Mouse (Mus musculus): Measurements from ENCODE around the gene Tspan4.
A peak's percentile ranks its signal among the peaks of the same experiment; 100 is the strongest.

Gene Tspan4

DNA sequence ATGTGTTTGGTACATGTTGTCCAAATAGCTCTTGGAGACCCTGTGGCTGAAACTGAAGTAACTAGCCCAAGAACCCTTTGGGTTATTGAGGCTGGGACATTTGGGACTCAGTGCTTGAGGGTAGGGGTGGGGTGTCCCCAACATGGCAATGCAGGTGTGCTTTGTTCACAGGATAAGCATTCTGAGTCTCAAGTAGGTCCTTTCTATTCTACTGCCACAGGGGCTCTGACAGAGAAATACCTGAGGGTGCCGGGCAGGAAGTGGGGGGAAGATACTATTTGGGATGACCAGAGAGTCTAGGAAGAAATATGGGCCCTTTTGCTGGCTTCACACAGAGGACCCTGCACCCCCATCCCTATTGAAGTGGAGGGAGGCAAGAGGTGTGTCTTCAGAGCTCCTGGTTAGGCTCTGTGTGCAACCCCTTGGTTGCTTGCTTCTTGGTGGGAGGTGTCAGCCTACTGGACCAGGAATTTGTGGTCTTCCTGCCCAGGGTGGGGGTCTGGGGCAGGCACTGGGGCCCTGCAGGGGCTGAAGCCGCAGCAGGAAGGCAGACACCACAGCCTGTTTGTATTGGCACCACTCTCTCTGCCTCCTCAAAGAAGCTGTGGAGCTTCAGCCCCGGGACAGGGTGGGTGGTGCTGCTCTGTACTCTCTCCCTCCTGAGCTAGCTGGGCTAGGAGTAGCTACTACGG lies 2.7 kb downstream of the Tspan4 start:
- DNase-seq (ENCODE audit: low read depth): no peak

GRCm38 (mm10) chr7:141478270-141478748 lies 3.3 kb downstream of the Tspan4 start:
- DNase-seq (ENCODE audit: low read depth): no peak

DNA sequence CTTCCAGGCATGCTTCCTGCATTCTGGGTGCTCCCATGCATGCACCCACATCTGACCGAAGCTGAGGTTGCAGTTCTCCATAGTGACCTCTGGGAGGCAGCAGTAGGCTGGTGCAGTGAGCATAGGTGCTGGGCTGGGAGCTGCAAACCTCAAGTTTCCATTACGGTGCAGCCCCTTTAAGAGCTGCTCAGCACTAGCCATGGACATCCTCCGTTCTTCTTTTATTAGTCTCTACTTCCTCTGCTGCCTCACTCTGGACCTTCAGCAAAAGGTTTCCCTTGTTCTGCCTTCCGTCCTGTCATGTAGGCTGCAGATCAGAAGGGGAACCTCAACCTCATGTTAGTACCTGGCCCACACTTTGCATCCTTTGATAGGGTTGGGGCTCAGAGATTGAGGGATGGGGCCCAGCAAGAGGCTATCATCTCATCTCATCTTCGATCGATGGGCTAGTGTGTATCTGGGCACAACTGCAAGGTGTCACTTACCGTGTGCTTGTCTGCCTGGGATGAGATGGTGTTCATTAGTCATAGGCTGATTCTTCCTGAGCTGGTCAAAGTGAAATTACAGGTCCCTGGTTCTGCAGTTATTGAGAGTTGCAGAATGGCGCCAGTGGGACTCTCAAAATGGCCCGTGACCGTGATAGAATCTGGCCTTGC lies 5.9 kb downstream of the Tspan4 start:
- peak; percentile 92 for DNase-seq (ENCODE audit: low read depth)

DNA sequence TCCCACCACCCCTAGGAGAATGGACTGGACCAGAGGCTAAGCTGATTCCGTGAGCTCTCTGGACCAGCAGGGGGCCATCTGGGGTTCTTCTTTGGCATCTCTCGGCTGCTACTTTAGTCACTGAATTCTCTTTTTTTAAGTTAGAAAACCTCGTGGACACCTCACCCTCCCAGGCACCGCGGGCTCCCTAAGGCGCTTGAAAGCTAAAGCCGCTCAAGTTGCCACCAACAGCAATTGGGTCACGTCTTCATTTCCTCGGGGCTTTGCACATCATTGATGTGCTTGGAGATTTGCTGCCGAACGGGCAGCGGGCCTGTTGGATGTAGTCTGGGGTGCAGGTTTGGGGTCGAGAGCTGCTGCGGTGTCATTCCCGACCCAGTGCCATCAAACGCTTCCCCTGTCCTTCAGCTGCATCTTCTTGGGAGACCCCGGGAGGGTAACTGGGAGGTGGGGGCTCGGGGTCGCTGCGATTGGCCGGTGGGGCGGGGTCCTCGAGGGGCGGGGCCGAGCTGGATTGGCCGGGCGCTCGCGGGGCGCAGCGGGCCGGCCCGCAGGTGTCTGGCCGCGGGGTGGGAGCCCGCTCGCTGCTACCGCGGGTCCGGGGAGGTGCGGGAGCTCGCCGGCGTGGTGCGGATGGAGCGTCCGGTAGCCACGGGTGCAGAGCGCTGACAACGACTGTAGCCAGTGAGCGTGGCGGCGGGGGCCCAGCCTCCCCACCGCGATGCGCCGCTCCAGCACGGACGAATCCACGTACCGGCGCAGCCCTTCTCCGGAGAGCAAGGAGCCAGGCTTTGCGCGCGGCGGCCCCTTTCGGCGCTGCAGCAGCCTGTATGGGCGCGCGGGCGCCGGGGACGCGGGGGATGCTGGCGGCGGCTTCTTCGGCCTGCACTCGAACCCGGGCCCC lies 6.7 kb downstream of the Tspan4 start:
- peak; percentile 80 for DNase-seq (ENCODE audit: low read depth)

GRCm38 (mm10) chr7:141482531-141483024 lies 7.5 kb downstream of the Tspan4 start:
- no peak for DNase-seq (ENCODE audit: low read depth)

GRCm38 (mm10) chr7:141483114-141483653 lies 8.1 kb downstream of the Tspan4 start:
- DNase-seq (ENCODE audit: low read depth): no peak

GRCm38 (mm10) chr7:141484186-141485120 lies 9.4 kb downstream of the Tspan4 start:
- no peak for DNase-seq (ENCODE audit: low read depth)

DNA sequence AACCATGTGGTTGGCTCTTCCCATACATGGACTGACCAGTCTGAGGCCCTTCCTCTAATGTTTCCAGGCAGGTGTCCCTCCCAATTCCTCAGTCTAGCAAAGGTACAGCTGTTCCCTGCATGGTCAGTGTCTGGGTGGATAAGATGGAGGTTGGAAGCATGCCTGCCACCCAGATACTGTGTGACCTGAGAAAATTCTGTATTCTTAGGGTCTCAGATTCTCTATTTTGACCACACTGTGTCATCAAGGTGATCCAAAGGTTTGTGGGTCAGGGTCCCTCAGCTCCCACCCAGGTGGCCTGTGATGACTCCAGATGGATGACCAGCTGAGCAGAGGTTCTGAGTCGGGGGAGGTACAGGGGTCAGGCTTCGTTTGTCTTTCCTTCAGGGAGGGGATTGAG lies 10.1 kb downstream of the Tspan4 start:
- no peak for DNase-seq (ENCODE audit: low read depth)

DNA sequence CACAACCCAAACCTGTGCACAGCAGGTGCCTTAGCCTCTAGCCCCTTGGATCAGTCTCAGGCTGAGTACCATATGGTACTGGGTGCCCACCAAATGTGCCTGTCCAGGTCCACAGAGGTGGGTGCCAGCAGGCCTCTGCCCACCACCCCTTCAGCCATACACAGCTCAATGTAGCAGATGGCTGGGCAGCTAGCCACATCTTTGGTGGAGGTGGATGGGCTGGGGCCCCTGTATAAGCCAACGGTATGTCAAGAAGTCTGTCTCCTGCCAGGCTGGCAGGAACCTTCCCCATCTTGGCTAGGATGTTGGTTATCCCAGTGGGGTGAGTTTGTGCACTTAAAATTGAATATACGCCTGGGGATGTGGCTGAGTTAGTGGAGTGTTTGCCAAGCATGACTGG lies 10.6 kb downstream of the Tspan4 start:
- no peak for DNase-seq (ENCODE audit: low read depth)

DNA sequence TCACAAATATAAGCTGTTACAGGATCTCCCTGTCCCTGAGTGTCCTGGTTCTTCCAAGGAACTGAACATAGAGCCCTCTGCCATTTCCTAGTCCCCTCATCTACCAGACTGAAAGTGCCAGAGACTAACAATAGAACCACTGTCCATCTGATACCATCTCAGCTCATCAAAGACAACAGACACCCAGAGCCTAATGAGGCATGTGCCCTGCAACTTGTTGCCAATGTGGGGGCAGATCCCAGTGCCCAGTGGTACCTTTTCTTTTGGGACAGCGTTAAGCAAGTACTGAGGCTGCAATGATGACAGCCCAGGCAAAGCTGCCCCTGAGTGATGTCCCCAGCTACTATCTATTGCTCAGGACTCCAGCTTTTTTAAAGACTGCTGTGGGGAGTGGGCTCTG lies 11.2 kb downstream of the Tspan4 start:
- no peak for DNase-seq (ENCODE audit: low read depth)

DNA sequence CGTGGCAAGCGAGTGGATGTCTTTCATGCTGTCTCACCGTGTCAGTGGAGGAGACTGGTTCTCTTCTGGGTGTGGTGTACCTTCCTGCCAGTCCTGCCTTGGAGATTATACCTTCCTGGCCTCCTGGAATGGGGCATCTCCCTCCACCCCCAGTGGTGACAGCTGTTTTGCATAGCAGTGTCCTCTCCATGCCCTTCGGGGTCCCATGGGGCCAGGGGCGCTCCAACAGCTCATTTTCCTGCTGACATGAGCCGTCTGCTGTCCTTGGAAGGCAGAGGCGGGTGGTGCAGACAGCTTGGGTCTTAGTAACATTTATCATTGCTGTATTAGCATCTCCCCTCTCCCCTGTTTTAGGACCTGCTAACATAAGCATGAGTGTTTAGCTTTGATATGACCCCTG lies 12.1 kb downstream of the Tspan4 start:
- no peak for DNase-seq (ENCODE audit: low read depth)

DNA sequence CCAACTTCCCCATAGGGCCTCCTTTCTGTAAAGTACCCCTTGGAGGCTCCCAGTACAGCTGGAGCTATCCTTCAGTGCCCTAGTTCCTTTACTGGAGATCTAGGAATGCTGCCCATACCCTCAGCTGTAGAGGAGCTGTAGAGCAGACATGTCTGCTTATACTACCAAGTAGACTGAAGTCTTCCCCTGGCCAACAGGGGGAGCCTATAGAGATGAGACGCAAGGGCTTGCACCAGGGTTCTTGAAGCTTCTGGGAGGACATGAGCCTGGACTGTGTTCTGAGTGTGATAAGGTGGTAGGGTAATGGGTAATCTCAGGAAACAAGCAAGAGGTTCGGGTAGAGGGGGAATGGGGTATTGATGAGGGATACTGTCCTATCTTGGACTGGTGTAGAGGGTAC lies 16.1 kb downstream of the Tspan4 start:
- peak; percentile 44 for DNase-seq (ENCODE audit: low read depth)

DNA sequence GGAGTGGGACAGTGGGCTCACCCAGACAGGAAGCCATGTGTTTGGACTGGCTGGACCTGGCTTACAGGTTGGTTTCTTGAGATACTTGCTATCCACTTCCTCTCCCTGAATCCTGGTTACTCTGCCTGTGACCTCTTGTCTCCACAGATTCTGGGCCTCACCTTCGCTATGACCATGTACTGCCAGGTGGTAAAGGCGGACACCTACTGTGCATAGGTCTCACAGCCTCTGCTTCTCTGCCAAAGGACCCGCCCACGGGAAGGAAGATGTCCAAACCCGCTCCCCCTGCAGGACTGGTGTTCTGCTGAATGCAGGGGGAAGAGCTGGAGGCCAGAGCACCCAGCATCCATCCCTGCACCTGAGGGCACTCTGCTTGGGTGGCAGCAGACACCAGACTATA lies 17.7 kb downstream of the Tspan4 start:
- DNase-seq (ENCODE audit: low read depth): no peak

DNA sequence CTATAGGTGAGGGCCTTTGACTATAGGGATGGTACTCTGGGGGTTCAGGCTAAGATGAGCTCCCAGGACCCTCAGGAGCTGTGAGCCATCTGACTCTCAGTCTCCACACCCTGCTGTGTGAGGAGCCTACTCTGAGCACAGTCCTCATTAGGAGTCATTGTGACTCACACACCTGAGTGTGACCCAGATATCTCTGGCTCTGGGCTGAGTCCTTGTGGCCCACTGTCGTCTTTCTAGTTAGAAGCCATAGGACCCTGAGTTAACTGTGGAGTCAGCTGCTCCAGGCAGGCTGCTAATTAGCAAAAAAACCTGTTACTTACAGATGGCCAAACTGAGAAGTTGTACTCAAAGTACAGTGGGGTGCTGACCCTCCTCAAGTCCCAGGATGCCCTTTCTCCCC lies 18.7 kb downstream of the Tspan4 start:
- DNase-seq (ENCODE audit: low read depth): no peak

GRCm38 (mm10) chr7:141495379-141495778 lies 20.3 kb downstream of the Tspan4 start:
- no peak for DNase-seq (ENCODE audit: low read depth)

- no peak for DNase-seq (ENCODE audit: low read depth)
These were observed 20.9 kb downstream of the Tspan4 start for GRCm38 (mm10) chr7:141495940-141496339.

GRCm38 (mm10) chr7:141497600-141497999 lies 22.6 kb downstream of the Tspan4 start:
- DNase-seq (ENCODE audit: low read depth): no peak

GRCm38 (mm10) chr7:141501820-141502555 lies 26.9 kb downstream of the Tspan4 start:
- DNase-seq (ENCODE audit: low read depth): no peak

DNA sequence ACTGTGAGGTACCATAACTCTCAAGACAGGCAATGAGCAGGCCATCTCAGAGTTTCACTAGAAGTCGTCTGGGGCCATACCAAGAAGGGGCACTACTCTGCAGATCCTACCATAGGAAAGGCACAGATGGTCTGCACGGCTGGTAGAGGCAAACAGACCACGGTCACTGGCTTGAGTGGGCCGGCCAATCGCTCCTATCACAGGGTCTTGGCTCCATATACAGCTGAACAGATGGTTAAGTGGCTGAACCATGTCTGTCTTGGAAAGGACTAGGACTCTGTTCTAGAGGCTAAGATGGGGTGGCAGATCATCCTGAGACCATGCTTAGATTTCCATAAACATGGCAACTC lies 27.5 kb downstream of the Tspan4 start:
- no peak for DNase-seq (ENCODE audit: low read depth)

GRCm38 (mm10) chr7:141506278-141506677 lies 31.2 kb downstream of the Tspan4 start:
- no peak for DNase-seq (ENCODE audit: low read depth)

DNA sequence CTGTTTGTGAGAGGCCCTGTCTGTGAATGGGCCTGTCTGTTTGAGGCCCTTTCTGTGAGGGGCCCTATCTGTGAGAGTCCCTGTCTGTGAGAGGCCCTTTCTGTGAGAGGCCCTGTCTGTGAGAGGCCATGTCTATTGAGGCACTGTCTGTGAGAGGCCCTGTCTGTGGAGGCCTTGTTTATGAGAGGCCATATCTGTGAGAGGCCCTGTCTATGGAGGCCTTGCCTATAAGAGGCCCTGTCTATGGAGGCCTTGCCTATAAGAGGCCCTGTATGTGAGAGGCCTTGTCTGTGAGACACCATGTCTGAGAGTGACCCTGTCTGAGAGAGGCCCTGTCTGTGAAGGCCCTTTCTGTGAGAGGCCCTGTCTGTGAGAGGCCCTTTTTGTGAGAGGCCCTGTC lies 33.1 kb downstream of the Tspan4 start:
- DNase-seq (ENCODE audit: low read depth): no peak
